Mouse (Mus musculus) layer of hippocampus, postnatal 10 days (tissue): ENCODE data around the gene Lmtk2. TPM values are rescaled to one million over a fixed set of nuclear protein-coding genes. Genes with fewer than 3 reads are reported as not detected.

Source experiments
- DNase-seq, 2 experiments: peaks; one replicate each; pipeline ENCODE4 v3.0.0; 2021; ENCODE audit warnings: low spot score in 2 of 2
- total RNA-seq, 2 experiments: library from RNA; stranded (reverse); gene quantifications; 2 replicates each; pipeline ENCODE4 v1.2.3; 2021

Lmtk2 gene
- total RNA-seq, 2 experiments from 2014 or later = 83.0 to 91.0 TPM

GRCm38 (mm10) chr5:144207478-144207877 lies 107.2 kb downstream of the Lmtk2 start:
- DNase-seq = peak; percentile 70 to 72

DNA sequence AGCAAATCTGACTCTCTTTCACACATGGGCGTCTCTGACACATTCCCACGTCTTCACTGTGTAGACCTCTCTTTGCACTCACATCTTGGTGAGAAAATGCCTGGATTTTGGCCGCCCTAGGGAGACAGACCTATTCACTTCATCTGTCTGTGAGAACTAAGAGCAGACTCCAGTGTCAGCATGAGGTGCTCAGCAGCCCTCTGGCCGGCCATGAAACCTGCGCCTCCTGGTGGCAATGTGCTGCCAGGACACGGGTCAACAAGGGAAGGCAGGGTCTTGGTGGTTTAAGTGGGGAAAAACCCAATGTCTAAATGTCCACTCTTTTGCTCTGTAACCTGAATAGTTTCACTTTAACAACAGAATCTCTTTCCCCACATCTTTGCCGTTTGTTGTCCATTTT lies 114.2 kb downstream of the Lmtk2 start:
- DNase-seq = peak; percentile 66 to 71

- DNase-seq = no peak
These were observed 115.8 kb downstream of the Lmtk2 start for GRCm38 (mm10) chr5:144215992-144216391.

DNA sequence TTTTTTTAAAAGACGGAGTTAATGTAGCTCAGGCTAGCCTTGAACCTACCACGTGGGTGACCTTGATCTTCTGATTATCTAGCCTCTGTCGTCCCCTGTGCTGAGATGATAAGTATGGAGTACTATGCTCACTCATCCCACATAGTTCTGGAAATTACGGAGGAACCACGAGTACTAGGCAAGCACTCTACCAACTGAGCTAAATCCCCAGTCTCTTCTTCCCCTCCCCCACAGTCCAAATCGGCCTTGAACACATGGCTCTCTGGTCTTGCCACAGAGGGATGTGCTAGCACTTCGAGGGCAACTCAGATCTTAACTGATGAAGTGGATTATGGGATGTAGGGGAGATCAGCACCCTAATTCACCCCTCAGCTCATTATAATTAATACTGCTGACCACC lies 117.8 kb downstream of the Lmtk2 start:
- no peak for DNase-seq

DNA sequence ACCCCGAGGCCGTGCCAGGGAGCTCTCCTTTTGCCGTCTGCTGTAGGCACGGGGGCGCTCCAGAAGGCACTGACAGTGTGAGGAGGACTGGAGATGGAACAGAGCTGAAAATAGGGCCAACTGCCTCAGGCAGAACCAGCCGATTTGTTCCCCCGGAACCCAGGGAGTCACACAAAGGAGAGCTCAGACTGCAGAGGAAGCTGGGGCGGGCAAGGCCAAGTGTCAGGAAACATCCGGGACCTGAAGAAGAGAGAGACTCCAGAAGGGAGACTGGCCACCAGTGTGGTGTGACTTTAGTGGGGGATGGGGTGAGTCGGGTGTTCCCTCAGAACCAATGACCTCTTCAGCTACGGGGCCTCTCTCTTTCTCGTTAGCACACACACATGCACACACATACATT lies 119.1 kb downstream of the Lmtk2 start:
- no peak for DNase-seq

- no peak for DNase-seq
These were observed 119.7 kb downstream of the Lmtk2 start for GRCm38 (mm10) chr5:144219936-144220335.

GRCm38 (mm10) chr5:144221305-144221704 lies 121.1 kb downstream of the Lmtk2 start:
- DNase-seq = no peak

- peak; percentile 28 to 34 for DNase-seq
These were observed 122.7 kb downstream of the Lmtk2 start for GRCm38 (mm10) chr5:144222811-144223502.

- peak; percentile 90 to 95 for DNase-seq
These were observed 123.2 kb downstream of the Lmtk2 start, which contains the start of gene Tecpr1 for GRCm38 (mm10) chr5:144223503-144223862. Gene Tecpr1, minus strand, starts transcription at chr5:144223615.

DNA sequence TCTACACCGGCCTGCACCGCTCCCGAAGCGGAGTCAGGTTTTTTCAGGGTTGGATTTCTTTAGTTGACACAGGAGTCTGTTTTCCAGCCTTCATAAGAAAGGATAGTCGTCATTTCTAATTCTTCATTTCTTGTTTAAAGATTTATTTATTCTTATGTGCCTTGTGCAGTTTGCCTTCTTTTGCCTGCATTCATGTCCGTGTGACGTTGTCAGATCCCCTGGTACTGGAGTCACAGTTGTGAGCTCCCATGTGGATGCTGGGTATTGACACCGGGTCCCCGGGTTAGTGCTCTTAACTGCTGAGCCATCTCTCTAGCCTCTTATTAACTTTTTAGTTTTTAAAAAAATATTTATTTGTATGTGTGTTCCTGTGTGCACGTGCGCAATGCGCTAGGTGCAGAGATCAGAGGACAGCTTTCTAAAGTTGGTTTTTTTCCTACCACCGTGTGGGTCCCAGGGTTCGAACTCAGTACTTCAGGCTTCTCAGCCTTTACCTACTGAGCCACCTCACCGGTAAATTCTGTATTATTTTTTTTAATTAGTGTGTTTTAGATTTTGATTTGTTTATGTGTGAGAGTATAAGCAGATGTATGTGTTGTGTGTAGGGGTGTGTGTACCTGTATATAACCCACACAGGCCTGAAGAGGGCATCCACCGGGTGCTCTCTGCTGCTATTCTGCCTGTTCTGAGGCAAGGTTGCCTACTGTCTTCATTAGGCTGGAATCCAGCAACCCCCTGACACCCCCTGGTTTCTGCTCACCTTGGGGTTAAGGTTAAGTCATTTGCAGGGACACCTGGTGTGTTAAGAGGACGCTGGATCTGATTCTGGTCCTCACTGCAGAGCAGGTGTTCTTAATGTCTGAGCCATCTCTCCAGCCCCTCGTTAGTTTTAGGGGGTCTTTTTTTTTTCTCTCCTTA lies 123.9 kb downstream of the Lmtk2 start:
- DNase-seq = no peak

DNA sequence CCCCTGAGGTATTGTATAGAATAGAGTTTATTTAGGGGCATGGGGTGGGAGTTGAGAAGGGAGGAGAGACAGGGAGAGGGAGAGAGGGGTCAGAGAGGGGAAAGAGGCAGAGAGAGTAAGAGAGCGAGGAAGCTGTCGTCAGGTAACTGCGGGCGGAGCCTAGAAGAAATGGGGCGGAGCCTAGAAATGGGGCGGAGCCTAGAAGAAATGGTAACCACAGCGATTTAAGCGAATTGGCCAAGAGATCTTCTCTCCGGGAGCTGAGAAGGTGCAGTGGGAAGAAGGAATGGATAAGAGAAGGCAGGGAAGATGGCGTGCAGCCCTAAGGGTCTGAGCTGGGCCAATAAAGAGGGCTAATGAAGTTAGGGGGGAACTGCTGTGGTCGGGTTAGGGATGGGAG lies 126.0 kb downstream of the Lmtk2 start:
- DNase-seq = no peak

GRCm38 (mm10) chr5:144230216-144230615 lies 130.0 kb downstream of the Lmtk2 start:
- no peak for DNase-seq

GRCm38 (mm10) chr5:144231410-144231809 lies 131.2 kb downstream of the Lmtk2 start:
- DNase-seq = no peak

GRCm38 (mm10) chr5:144232531-144232930 lies 132.3 kb downstream of the Lmtk2 start:
- no peak for DNase-seq

DNA sequence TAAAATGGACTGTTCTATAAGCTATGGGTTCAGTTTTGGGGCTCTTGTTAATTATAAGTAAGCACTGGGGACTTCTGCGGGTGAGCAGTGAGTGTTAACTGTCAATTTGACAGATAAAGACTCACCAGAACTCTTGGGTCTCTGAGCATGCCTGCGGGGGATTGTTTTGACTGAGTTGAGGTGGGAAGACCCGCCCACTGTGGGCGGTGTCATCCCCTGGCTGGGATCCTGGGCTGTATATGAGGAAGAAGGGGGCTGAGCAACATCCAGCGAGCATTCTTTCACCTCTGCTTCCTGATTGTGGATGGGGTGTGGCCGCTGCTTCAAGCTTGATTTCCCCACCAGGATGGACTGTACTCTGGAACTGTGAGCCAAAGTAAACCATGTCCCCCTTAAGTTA lies 134.0 kb downstream of the Lmtk2 start:
- DNase-seq = no peak

GRCm38 (mm10) chr5:144234714-144235113 lies 134.5 kb downstream of the Lmtk2 start:
- peak; percentile 26 to 40 for DNase-seq

Other genes with a start within 250 kb of the Lmtk2 start
- gene Ankrd61, start 202.8 kb upstream of the Lmtk2 start, total RNA-seq = under 1 TPM in 1 of 2 experiments, not detected in 1; 0.25 TPM
- gene Aimp2, start 190.6 kb upstream of the Lmtk2 start, total RNA-seq = 10 to 100 TPM; 45.1 to 46.1 TPM
- gene Pms2, start 190.5 kb upstream of the Lmtk2 start, total RNA-seq = 10 to 100 TPM; 19.3 to 21.5 TPM
- gene Gm42421, start 172.3 kb upstream of the Lmtk2 start, total RNA-seq = 1 to 10 TPM in 1 of 2 experiments, under 1 TPM in 1; 0.80 to 3.3 TPM
- gene Rsph10b, start 167.4 kb upstream of the Lmtk2 start, total RNA-seq = 1 to 10 TPM; 5.5 to 6.9 TPM
- gene Ccz1, start 85.6 kb upstream of the Lmtk2 start, total RNA-seq = 10 to 100 TPM; 50.4 to 55.7 TPM
- gene Ocm, start 73.8 kb upstream of the Lmtk2 start, total RNA-seq = under 1 TPM in 1 of 2 experiments, not detected in 1; 0.59 TPM
- under 1 TPM; 0.27 to 0.43 TPM for gene Bhlha15, start 89.8 kb downstream of the Lmtk2 start, total RNA-seq
- 10 to 100 TPM; 85.3 to 99.4 TPM for gene Tecpr1, start 123.2 kb downstream of the Lmtk2 start, total RNA-seq
- gene Bri3, start 144.0 kb downstream of the Lmtk2 start, total RNA-seq = 10 to 100 TPM; 64.3 to 69.4 TPM